Mouse (Mus musculus) erythroblast, embryonic 14.5 days (primary cell): ENCODE data around the gene Ttc36. TPM values are rescaled to one million over a fixed set of nuclear protein-coding genes. Genes with fewer than 3 reads are reported as not detected.
A peak's percentile ranks its signal among the peaks of the same experiment; 100 is the strongest.

ENCODE experiments used
- H3K27me3 ChIP-seq: 2 replicates; pipeline ENCODE4 v1.6.1; 2012; ENCODE audit warnings: inconsistent platforms; ENCODE audit not compliant: control insufficient read depth
- H3K36me3 ChIP-seq: 2 replicates; pipeline ENCODE4 v1.6.1; 2012; ENCODE audit warnings: mild to moderate bottlenecking, inconsistent platforms; ENCODE audit not compliant: control insufficient read depth
- H3K4me1 ChIP-seq: 2 replicates; pipeline ENCODE4 v1.6.1; 2012; ENCODE audit warnings: inconsistent platforms; ENCODE audit not compliant: control insufficient read depth
- H3K4me3 ChIP-seq: replicated peaks from 2 replicates; pipeline ENCODE3; 2012; ENCODE audit warnings: moderate library complexity, mild to moderate bottlenecking, inconsistent platforms
- H3K9me3 ChIP-seq: 2 replicates; pipeline ENCODE4 v1.6.1; 2012; ENCODE audit warnings: low read length, inconsistent platforms, mixed read lengths; ENCODE audit not compliant: control insufficient read depth
- GATA1 ChIP-seq: IDR thresholded peaks from 2 replicates; pipeline ENCODE4 v1.6.1; 2012; ENCODE audit warnings: low read length, inconsistent platforms, mixed read lengths
- TAL1 ChIP-seq: IDR thresholded peaks from 3 replicates; pipeline ENCODE4 v1.6.1; 2012; ENCODE audit warnings: low read length, inconsistent platforms, mixed read lengths
- polyA plus RNA-seq: library from polyadenylated mRNA; stranded (reverse); fragments of >175 nt; gene quantifications from 2 replicates; pipeline ENCODE4 v1.2.3, GENCODE M21; 2012

Ttc36 gene
- polyA plus RNA-seq, 1 experiment: 0.83 TPM

DNA sequence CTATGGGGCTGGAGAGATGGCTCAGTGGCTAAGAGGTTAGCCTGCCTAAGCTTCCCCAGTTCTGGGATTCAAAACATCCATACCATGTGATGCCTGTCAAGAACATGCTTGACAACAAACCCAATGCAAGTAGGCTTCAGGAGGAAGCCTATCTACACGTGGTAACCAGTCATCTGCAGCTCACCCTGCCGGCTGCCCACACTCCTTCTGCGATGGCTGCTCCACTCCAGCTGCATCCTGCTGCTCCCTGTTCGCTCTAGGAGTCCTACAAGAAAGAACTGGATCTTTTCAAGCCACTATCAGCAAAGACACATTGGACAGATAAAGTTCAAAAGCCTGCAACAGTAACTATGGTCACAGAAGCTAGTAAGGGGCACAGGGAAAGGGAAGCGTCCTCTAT, 14.7 kb upstream of the Ttc36 start:
- peaks cover 100% of the 10 kb centered on the region for H3K36me3 ChIP-seq
- no peak for TF ChIP-seq GATA1
- no peak for TF ChIP-seq TAL1

DNA sequence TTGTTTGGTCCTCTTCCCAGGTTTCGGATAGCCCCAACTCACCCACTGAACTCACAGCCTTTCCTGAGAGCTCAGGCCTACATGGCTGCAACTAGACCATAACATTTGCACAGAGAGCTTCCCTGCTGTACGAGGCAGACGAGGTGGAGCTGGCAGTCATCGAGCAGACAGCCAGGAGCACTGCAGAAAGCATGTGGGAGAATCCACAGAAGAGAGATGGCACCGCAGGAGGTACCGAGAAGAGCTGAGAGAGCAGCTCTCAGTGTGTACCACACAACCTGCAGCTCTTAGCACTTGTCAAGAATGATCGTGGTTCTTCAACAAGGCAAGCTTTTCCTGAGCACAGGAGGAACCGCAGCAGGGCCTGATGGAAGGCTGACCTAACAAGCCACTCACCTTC, 11.3 kb upstream of the Ttc36 start:
- Histone ChIP-seq H3K27me3 (no peaks in the 10 kb centered on the region), H3K4me3 (no peak overlapping the region), H3K36me3 (peaks cover 99% of the 10 kb centered on the region), H3K4me1 (no peaks in the 10 kb centered on the region), H3K9me3 (no peaks in the 10 kb centered on the region)
- TF ChIP-seq GATA1 (no peak), TAL1 (no peak)

More for the DNA sequence above, 14.7 kb upstream of the Ttc36 start:
- Histone ChIP-seq H3K27me3 (no peaks in the 10 kb centered on the region), H3K9me3 (no peaks in the 10 kb centered on the region), H3K4me1 (no peaks in the 10 kb centered on the region), H3K4me3 (no peak overlapping the region)

DNA sequence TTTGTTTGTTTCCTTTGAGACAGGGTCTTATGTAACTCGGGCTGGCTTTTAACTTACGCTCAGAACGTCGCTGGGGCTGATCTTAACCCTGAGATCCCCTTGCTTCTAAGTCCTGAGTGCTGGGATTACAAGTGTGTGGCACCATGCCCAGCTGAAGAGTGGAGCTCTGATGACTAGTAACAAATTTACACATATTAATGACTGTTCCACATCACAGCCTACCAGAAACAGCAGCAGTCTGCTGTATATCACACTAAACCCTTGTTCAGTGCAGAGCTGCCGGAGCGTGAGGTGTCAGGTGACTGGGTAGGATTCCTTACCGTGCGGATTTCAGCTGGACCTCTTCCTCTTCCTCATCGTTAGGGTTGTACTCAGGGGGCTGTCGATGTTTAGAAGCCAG, 7.4 kb upstream of the Ttc36 start:
- H3K27me3 ChIP-seq: no peaks in the 10 kb centered on the region
- peaks cover 97% of the 10 kb centered on the region for H3K36me3 ChIP-seq
- TF ChIP-seq GATA1 (no peak), TAL1 (no peak)
- H3K4me1 ChIP-seq: no peaks in the 10 kb centered on the region
- no peaks in the 10 kb centered on the region for H3K9me3 ChIP-seq
- no peak overlapping the region for H3K4me3 ChIP-seq

DNA sequence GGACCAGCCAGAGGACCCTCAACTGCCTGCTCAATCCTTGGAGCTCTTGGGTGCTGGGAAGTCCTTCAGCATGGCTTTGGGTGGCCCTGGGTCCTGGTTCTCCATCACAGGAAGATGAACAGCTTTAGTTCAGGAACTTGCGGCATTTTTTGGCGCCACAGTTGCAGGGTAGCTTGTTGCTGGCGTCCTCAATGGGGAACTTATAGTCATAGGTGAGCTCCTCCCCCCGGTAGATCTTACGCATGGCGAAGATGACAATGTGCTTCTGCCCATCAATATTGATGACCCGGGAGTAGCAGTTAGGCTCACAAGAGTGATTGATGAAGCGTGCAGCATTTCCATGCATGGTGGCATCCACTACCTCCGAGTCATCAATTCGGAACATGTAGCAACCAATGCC, 4.9 kb upstream of the Ttc36 start:
- Histone ChIP-seq H3K27me3 (no peaks in the 10 kb centered on the region), H3K9me3 (no peaks in the 10 kb centered on the region), H3K4me3 (no peak overlapping the region), H3K36me3 (peaks cover 79% of the 10 kb centered on the region), H3K4me1 (no peaks in the 10 kb centered on the region)
- TF ChIP-seq TAL1: no peak

DNA sequence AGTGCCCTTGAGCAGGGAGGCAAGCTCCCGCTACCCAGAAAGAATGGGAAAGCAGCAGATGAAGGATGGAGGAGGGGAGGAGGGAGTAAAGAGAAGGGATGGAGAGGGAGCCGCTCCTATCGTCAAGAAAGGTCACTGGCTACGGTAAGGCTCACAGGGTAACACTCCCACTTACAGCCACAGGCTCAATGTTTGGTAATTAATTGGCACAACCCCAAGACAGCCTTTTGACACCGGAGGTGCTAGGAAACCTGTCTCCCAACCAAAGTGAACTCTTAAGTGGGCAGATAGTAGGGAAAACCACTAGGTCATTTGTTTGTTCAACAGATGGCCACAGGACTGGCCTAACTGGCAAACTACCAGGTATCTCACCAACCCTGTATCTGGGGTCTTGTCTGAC, 4.3 kb upstream of the Ttc36 start:
- no peaks in the 10 kb centered on the region for H3K9me3 ChIP-seq
- no peak overlapping the region for H3K4me3 ChIP-seq
- peaks cover 72% of the 10 kb centered on the region for H3K36me3 ChIP-seq
- no peaks in the 10 kb centered on the region for H3K27me3 ChIP-seq
- H3K4me1 ChIP-seq: no peaks in the 10 kb centered on the region
- no peak for TF ChIP-seq TAL1
- TF ChIP-seq GATA1: no peak

DNA sequence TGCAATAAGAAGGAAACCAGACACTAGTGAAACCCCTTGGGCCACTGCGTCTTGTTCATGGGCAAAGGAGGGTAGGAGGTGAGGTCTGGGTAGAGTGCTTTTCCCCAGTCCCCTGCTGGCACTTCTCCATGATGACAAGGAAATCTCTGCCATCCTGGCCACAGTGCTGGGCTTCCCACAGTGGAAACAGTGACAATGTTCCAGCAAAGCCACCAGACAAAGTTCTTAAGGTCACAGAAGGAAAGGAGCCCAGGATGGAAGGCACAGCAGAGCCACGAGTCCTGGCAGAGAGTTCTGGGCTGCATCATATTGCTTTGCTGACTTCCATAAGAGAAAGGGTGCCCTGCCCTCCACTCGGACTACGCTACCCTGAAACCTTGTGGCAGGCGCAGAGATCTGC, 2.7 kb upstream of the Ttc36 start:
- H3K4me1 ChIP-seq: no peaks in the 10 kb centered on the region
- H3K36me3 ChIP-seq: peaks cover 57% of the 10 kb centered on the region
- no peak overlapping the region for H3K4me3 ChIP-seq
- H3K9me3 ChIP-seq: no peaks in the 10 kb centered on the region
- peaks cover 13% of the 10 kb centered on the region for H3K27me3 ChIP-seq
- no peak for TF ChIP-seq GATA1
- no peak for TF ChIP-seq TAL1

DNA sequence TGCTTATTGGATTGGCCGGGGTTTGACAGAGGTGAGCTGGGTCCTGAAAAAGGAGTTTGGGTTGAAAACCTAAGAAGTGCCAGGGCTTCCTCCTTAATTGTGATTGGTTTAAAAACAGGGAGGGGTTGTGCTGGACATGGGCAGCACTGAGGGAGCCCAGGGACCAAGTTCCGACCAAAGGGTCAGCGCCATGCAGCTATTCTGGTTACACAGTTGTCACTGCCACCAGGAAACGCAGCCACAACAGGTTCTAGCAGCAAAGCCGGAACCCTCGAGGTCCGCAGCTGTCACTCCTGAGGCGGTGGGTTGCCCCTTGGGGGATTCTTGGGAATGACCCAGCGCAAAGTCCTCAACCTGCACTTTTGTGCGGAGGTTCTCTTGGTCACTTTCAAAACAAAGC, 1.8 kb upstream of the Ttc36 start:
- TF ChIP-seq TAL1 (no peak), GATA1 (no peak)
- peaks cover 2% of the 10 kb centered on the region for H3K4me1 ChIP-seq
- H3K4me3 ChIP-seq: no peak overlapping the region
- H3K27me3 ChIP-seq: peaks cover 22% of the 10 kb centered on the region
- peaks cover 49% of the 10 kb centered on the region for H3K36me3 ChIP-seq
- H3K9me3 ChIP-seq: no peaks in the 10 kb centered on the region

DNA sequence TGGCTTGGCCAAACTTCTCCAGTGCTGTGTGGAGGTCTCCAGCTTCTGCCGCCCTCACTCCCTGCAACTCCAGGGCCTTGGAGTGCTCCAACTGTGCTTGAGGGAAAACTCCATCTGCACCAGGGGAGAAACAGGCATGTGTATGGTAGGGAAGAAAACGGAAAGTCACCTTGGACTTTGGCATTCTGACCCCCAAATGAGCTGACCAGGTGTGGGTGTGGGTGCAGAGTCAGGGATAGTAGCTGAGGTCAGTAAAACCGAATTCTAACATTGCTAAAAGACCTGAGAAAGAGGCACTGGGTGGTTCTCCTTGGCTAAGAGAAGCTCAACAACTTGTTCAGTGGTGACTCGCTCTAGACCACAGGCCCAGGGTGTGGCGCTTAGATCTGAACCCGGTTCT, 1.2 kb downstream of the Ttc36 start:
- H3K4me3 ChIP-seq: peak overlapping the region; percentile 42
- H3K27me3 ChIP-seq: peaks cover 44% of the 10 kb centered on the region
- H3K9me3 ChIP-seq: no peaks in the 10 kb centered on the region
- peaks cover 17% of the 10 kb centered on the region for H3K4me1 ChIP-seq
- TF ChIP-seq GATA1 (no peak), TAL1 (no peak)
- peaks cover 19% of the 10 kb centered on the region for H3K36me3 ChIP-seq

DNA sequence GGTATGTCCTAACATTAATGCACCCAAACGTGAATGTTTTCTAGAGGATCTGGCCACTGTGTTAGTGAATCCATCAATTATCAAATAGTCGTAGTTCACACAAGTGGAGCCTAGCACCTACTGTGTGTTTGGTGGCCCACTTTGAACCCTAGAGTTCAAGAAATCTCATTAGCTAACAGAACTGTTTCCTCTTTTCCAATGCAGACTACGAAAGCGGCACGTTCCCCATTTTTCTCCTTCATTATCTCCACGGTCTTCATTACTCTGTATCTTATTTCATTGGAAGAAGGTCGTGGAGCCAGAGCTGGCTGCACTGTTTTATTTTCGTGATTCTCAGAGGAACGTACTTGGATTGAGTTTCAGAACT, 2.9 kb downstream of the Ttc36 start:
- no peaks in the 10 kb centered on the region for H3K9me3 ChIP-seq
- H3K27me3 ChIP-seq: peaks cover 48% of the 10 kb centered on the region
- TF ChIP-seq GATA1 (no peak), TAL1 (no peak)
- H3K4me3 ChIP-seq: peak overlapping the region; percentile 62
- peaks cover 17% of the 10 kb centered on the region for H3K4me1 ChIP-seq
- H3K36me3 ChIP-seq: peaks cover 3% of the 10 kb centered on the region
